Mouse (Mus musculus) embryonic fibroblast, embryonic 13.5 days (primary cell): ENCODE data around the gene Sptbn1.

Experiments used
- CTCF ChIP-seq: IDR thresholded peaks from 2 replicates; pipeline ENCODE4 v1.5.1; 2011; ENCODE audit warnings: mild to moderate bottlenecking, control low read depth, low read length, moderate library complexity, borderline replicate concordance; ENCODE audit not compliant: insufficient read depth
- POLR2A ChIP-seq: IDR thresholded peaks from 2 replicates; pipeline ENCODE4 v1.6.1; 2011; ENCODE audit warnings: low read depth, mild to moderate bottlenecking, control low read depth, low read length, moderate library complexity

GRCm38 (mm10) chr11:30148378-30148777 lies 119.6 kb downstream of the Sptbn1 start:
- TF ChIP-seq POLR2A: no peak
- no peak for TF ChIP-seq CTCF
